11 mouse cellular contexts compared by ENCODE assay signal in genomic region chr7:120874764-120875539, GRCm38 (mm10). TPM values are rescaled to one million over a fixed set of nuclear protein-coding genes. Genes with fewer than 3 reads are reported as not detected.
DNase-seq lines count a peak whose midpoint lies in the region; ATAC-seq lines count a peak whose summit lies in the region.
"Had no signal": no experiment of that assay in that cellular context is flagged by ENCODE, and none has a peak within 500 bp of the region (broad histone marks: within the 10 kb centered on the region; RNA-seq: fewer than 3 reads in every experiment).

No protein-coding gene starts in this region.

- WGBS in kidney, embryonic 16.5 days, result 68% methylated on average over 7 of the region's 7 CpGs
- 37% methylated on average over 7 of the region's 7 CpGs for WGBS in lung, embryonic 16.5 days

- H3K4me2 ChIP-seq in kidney, embryonic 16.5 days (replicated peaks; ENCODE audit: low read depth, low read length), result no peak overlapping the region
- H3K4me2 ChIP-seq in lung, embryonic 16.5 days (ENCODE audit: low read depth, low read length), result no peak overlapping the region
- H3K4me2 ChIP-seq: hindbrain, embryonic 15.5 days; limb, embryonic 12.5 days; neural tube, embryonic 12.5 days had no signal

- H3K36me3 ChIP-seq in kidney, embryonic 16.5 days (ENCODE audit: insufficient read depth, low read length), result no peaks in the 10 kb centered on the region
- H3K36me3 ChIP-seq in lung, embryonic 16.5 days (ENCODE audit: control insufficient read depth, insufficient read depth, low read length), result peaks cover 2% of the 10 kb centered on the region; the same call in 1 of the 2 replicates
- H3K36me3 ChIP-seq: hindbrain, embryonic 15.5 days had no signal

- H3K4me1 ChIP-seq in kidney, embryonic 16.5 days (ENCODE audit: insufficient read depth, low read length), result no peaks in the 10 kb centered on the region
- peaks cover 16% of the 10 kb centered on the region for H3K4me1 ChIP-seq in lung, embryonic 16.5 days (replicated peaks; ENCODE audit: control insufficient read depth, insufficient read depth, low read length)
- H3K4me1 ChIP-seq: neural tube, embryonic 12.5 days had no signal

- ATAC-seq in kidney, embryonic 16.5 days (ENCODE audit: low FRiP score, low TSS enrichment), result peak; percentile 72
- peak; percentile 14; the same call in 1 of the 2 replicates for ATAC-seq in granulocyte monocyte progenitor cell, adult 5-6 weeks (replicated peaks; ENCODE audit: poor library complexity, severe bottlenecking)
- ATAC-seq in lung, embryonic 16.5 days (ENCODE audit: low read depth), result peak; percentile 85

- H3K27ac ChIP-seq in kidney, embryonic 16.5 days (ENCODE audit: low read length), result peak overlapping the region; percentile 63
- H3K27ac ChIP-seq in lung, embryonic 16.5 days (ENCODE audit: low read length), result peak overlapping the region; percentile 84
- H3K27ac ChIP-seq: hindbrain, embryonic 15.5 days; limb, embryonic 12.5 days; neural tube, embryonic 12.5 days had no signal

- no peaks in the 10 kb centered on the region for H3K9me3 ChIP-seq in kidney, embryonic 16.5 days (ENCODE audit: low read length)
- no peaks in the 10 kb centered on the region for H3K9me3 ChIP-seq in lung, embryonic 16.5 days (ENCODE audit: control insufficient read depth, low read length)
- H3K9me3 ChIP-seq: hindbrain, embryonic 15.5 days; limb, embryonic 12.5 days; neural tube, embryonic 12.5 days had no signal

- DNase-seq in kidney, postnatal 14 days, result no peak
- DNase-seq in urinary bladder, adult 2 months (ENCODE audit: low spot score), result peak; percentile 41
- DNase-seq in retina, embryonic 14.5 days (ENCODE audit: low spot score), result no peak
- DNase-seq in layer of hippocampus, adult 9-10 months (ENCODE audit: low spot score), result no peak
- DNase-seq in thymus, postnatal 4 days, result no peak

- H3K9ac ChIP-seq in kidney, embryonic 16.5 days (replicated peaks; ENCODE audit: low read length), result no peak overlapping the region
- H3K9ac ChIP-seq in lung, embryonic 16.5 days (ENCODE audit: low read length), result no peak overlapping the region
- H3K9ac ChIP-seq: hindbrain, embryonic 15.5 days; limb, embryonic 12.5 days; neural tube, embryonic 12.5 days had no signal

- H3K4me3 ChIP-seq in kidney, embryonic 16.5 days (ENCODE audit: low read length), result no peak overlapping the region
- no peak overlapping the region for H3K4me3 ChIP-seq in lung, embryonic 16.5 days (ENCODE audit: low read length)
- H3K4me3 ChIP-seq: hindbrain, embryonic 15.5 days; limb, embryonic 12.5 days; neural tube, embryonic 12.5 days had no signal

- no peaks in the 10 kb centered on the region for H3K27me3 ChIP-seq in kidney, embryonic 16.5 days (ENCODE audit: insufficient read depth, low read length)
- no peaks in the 10 kb centered on the region for H3K27me3 ChIP-seq in lung, embryonic 16.5 days (ENCODE audit: control insufficient read depth, insufficient read depth, low read depth, low read length)
- H3K27me3 ChIP-seq: hindbrain, embryonic 15.5 days; limb, embryonic 12.5 days; neural tube, embryonic 12.5 days had no signal

RNA-seq across cellular contexts. Expression of gene Eef2k, which starts 32.3 kb away (rescaled TPM):
- 27.9 and 31.1 TPM in 2 replicates for polyA plus RNA-seq in kidney, embryonic 16.5 days (2015; fragmentation: Nextera tagmentation; extraction: Ambion mirVana)
- total RNA-seq in granulocyte monocyte progenitor cell, adult 5-6 weeks (2014; fragmentation: Nextera tagmentation), result 49.3 and 60.6 TPM in 2 replicates
- 65.4 and 80.5 TPM in 2 replicates for total RNA-seq in granulocyte monocyte progenitor cell, adult 5-6 weeks (2017)
- 48.5 and 54.6 TPM in 2 replicates for polyA plus RNA-seq in lung, embryonic 16.5 days (2015; fragmentation: Nextera tagmentation; extraction: Ambion mirVana)
- polyA plus RNA-seq in urinary bladder, adult 2 months (2012; rRNA removed), result 94.4 TPM in 2 replicates

RNA-seq across cellular contexts. Expression of gene Polr3e, which starts 42.6 kb away (rescaled TPM):
- polyA plus RNA-seq in kidney, embryonic 16.5 days (2015; fragmentation: Nextera tagmentation; extraction: Ambion mirVana), result 45.6 and 46.4 TPM in 2 replicates
- 24.5 and 25.8 TPM in 2 replicates for total RNA-seq in granulocyte monocyte progenitor cell, adult 5-6 weeks (2014; fragmentation: Nextera tagmentation)
- total RNA-seq in granulocyte monocyte progenitor cell, adult 5-6 weeks (2017), result 33.5 and 37.1 TPM in 2 replicates
- 27.7 and 28.3 TPM in 2 replicates for polyA plus RNA-seq in lung, embryonic 16.5 days (2015; fragmentation: Nextera tagmentation; extraction: Ambion mirVana)
- 18.7 and 21.8 TPM in 2 replicates for polyA plus RNA-seq in urinary bladder, adult 2 months (2012; rRNA removed)

Comparison
In these comparisons a context has a peak if more than half of its experiments do, and no peak if none do; other contexts are left out.
1. ATAC-seq: peak in every context shown above with its lines; median percentile 85 in lung, embryonic 16.5 days; 72 in kidney, embryonic 16.5 days; 14 in granulocyte monocyte progenitor cell, adult 5-6 weeks.